Mouse (Mus musculus) MEL (cell line): Measurements from ENCODE around the gene 2210011C24Rik. TPM values are rescaled to one million over a fixed set of nuclear protein-coding genes. Genes with fewer than 3 reads are reported as not detected.

Experiments used
- DNase-seq: peaks from one replicate; pipeline ENCODE4 v3.0.0; 2011; ENCODE audit warnings: low read depth, low spot score
- H3K27ac ChIP-seq: 2 replicates; pipeline ENCODE4 v1.5.1; 2012; ENCODE audit warnings: low read depth, mild to moderate bottlenecking, control low read depth, low read length, moderate library complexity; ENCODE audit not compliant: control insufficient read depth
- H3K27me3 ChIP-seq, 2 experiments: fragments of 150-350 bp in 1 of 2; sonication (generic) in 1 of 2; 2 replicates each; pipeline ENCODE4 v1.6.1; 2012; ENCODE audit warnings: low read length in 2 of 2, mild to moderate bottlenecking in 2 of 2, improper control_type of control experiment in 1 of 2, moderate library complexity in 1 of 2; ENCODE audit not compliant: insufficient read depth in 2 of 2, control insufficient read depth in 1 of 2
- H3K36me3 ChIP-seq, 2 experiments: 2 replicates each; pipeline ENCODE4 v1.6.1; 2012 to 2014; ENCODE audit warnings: low read length in 2 of 2, improper control_type of control experiment in 1 of 2, inconsistent platforms in 1 of 2, mild to moderate bottlenecking in 1 of 2; ENCODE audit not compliant: insufficient read depth in 2 of 2, control insufficient read depth in 1 of 2
- H3K4me1 ChIP-seq, 2 experiments: fragments of 150-350 bp in 1 of 2; sonication (generic) in 1 of 2; 2 replicates each; pipeline ENCODE4 v1.6.1; 2012; ENCODE audit warnings: low read length in 2 of 2, improper control_type of control experiment in 1 of 2, mild to moderate bottlenecking in 1 of 2; ENCODE audit not compliant: insufficient read depth in 2 of 2, control insufficient read depth in 1 of 2
- H3K4me3 ChIP-seq, 2 experiments: fragments of 150-350 bp in 1 of 2; sonication (generic) in 1 of 2; 2 replicates each; pipeline ENCODE4 v1.5.1; 2012; ENCODE audit warnings: low read depth in 2 of 2, low read length in 2 of 2, mild to moderate bottlenecking in 2 of 2, moderate library complexity in 2 of 2, control low read depth in 1 of 2, improper control_type of control experiment in 1 of 2; ENCODE audit not compliant: control insufficient read depth in 1 of 2, insufficient read depth in 1 of 2
- H3K79me2 ChIP-seq: 2 replicates; pipeline ENCODE4 v1.6.1; 2012; ENCODE audit warnings: mild to moderate bottlenecking, low read length, moderate library complexity; ENCODE audit not compliant: control insufficient read depth, poor library complexity, insufficient read depth
- H3K9ac ChIP-seq: 2 replicates; pipeline ENCODE4 v1.6.1; 2012; ENCODE audit warnings: low read depth, mild to moderate bottlenecking, control low read depth, low read length, moderate library complexity; ENCODE audit not compliant: control insufficient read depth, poor library complexity, severe bottlenecking
- H3K9me3 ChIP-seq: fragments of 150-350 bp; sonication (generic); replicated peaks from 2 replicates; pipeline ENCODE4 v1.6.1; 2012; ENCODE audit warnings: mild to moderate bottlenecking, low read length, improper control_type of control experiment, moderate library complexity; ENCODE audit not compliant: insufficient read depth
- CHD1 ChIP-seq: IDR thresholded peaks from 2 replicates; pipeline ENCODE4 v1.6.1; 2012; ENCODE audit warnings: low read depth, mild to moderate bottlenecking, inconsistent platforms, low read length, improper control_type of control experiment
- CTCF ChIP-seq, 3 experiments: IDR thresholded peaks in 2 of 3; conservative IDR thresholded peaks in 1 of 3; 2 replicates each; pipeline ENCODE4 v1.5.1; 2011 to 2012; ENCODE audit warnings: low read length in 3 of 3, low read depth in 2 of 3, mild to moderate bottlenecking in 2 of 3, improper control_type of control experiment in 1 of 3, inconsistent platforms in 1 of 3, mixed read lengths in 1 of 3, moderate library complexity in 1 of 3; ENCODE audit not compliant: control insufficient read depth in 1 of 3, insufficient read depth in 1 of 3, poor library complexity in 1 of 3, severe bottlenecking in 1 of 3
- ETS1 ChIP-seq: IDR thresholded peaks from 2 replicates; pipeline ENCODE4 v1.6.1; 2012; ENCODE audit warnings: low read depth, mild to moderate bottlenecking, inconsistent platforms, low read length, improper control_type of control experiment, moderate library complexity
- GABPA ChIP-seq: IDR thresholded peaks from 2 replicates; pipeline ENCODE4 v1.6.1; 2012; ENCODE audit warnings: low read depth, mild to moderate bottlenecking, inconsistent platforms, low read length, improper control_type of control experiment, moderate library complexity
- GATA1 ChIP-seq: IDR thresholded peaks from 2 replicates; pipeline ENCODE4 v1.6.1; 2011; ENCODE audit warnings: low read depth, low read length, improper control_type of control experiment
- HCFC1 ChIP-seq: IDR thresholded peaks from 2 replicates; pipeline ENCODE4 v1.6.1; 2012; ENCODE audit warnings: low read depth, mild to moderate bottlenecking, inconsistent platforms, low read length, improper control_type of control experiment, moderate library complexity
- MAX ChIP-seq: IDR thresholded peaks from 2 replicates; pipeline ENCODE4 v1.6.1; 2011; ENCODE audit warnings: low read length, improper control_type of control experiment
- MXI1 ChIP-seq: IDR thresholded peaks from 2 replicates; pipeline ENCODE4 v1.6.1; 2011; ENCODE audit warnings: mild to moderate bottlenecking, low read depth, low read length, improper control_type of control experiment
- MYB ChIP-seq: IDR thresholded peaks from 2 replicates; pipeline ENCODE4 v1.6.1; 2011; ENCODE audit warnings: mild to moderate bottlenecking, low read depth, low read length, improper control_type of control experiment
- POLR2A ChIP-seq, 2 experiments: IDR thresholded peaks; 2 replicates each; pipeline ENCODE4 v1.6.1; 2011 to 2012; ENCODE audit warnings: low read length in 2 of 2, mild to moderate bottlenecking in 2 of 2, control low read depth in 1 of 2, improper control_type of control experiment in 1 of 2, low read depth in 1 of 2, moderate library complexity in 1 of 2; ENCODE audit not compliant: control insufficient read depth in 1 of 2, insufficient read depth in 1 of 2, poor library complexity in 1 of 2
- POLR2AphosphoS2 ChIP-seq: IDR thresholded peaks from 2 replicates; pipeline ENCODE4 v1.6.1; 2011; ENCODE audit warnings: low read length, improper control_type of control experiment
- POLR2AphosphoS5 ChIP-seq: IDR thresholded peaks from 2 replicates; pipeline ENCODE4 v1.6.1; 2012; ENCODE audit warnings: low read depth, borderline replicate concordance, mild to moderate bottlenecking, inconsistent platforms, low read length, moderate library complexity, mixed read lengths
- RAD21 ChIP-seq: IDR thresholded peaks from 2 replicates; pipeline ENCODE4 v1.6.1; 2011; ENCODE audit warnings: mild to moderate bottlenecking, low read depth, low read length, improper control_type of control experiment
- RCOR1 ChIP-seq: IDR thresholded peaks from 2 replicates; pipeline ENCODE4 v1.6.1; 2012; ENCODE audit warnings: low read depth, mild to moderate bottlenecking, inconsistent platforms, low read length, improper control_type of control experiment
- SIN3A ChIP-seq: IDR thresholded peaks from 2 replicates; pipeline ENCODE4 v1.6.1; 2012; ENCODE audit warnings: low read length, improper control_type of control experiment, inconsistent platforms
- SMC3 ChIP-seq: IDR thresholded peaks from 2 replicates; pipeline ENCODE4 v1.6.1; 2011; ENCODE audit warnings: low read depth, low read length, improper control_type of control experiment
- TAL1 ChIP-seq: IDR thresholded peaks from 2 replicates; pipeline ENCODE4 v1.6.1; 2012; ENCODE audit warnings: mild to moderate bottlenecking, inconsistent platforms, low read length, moderate library complexity, mixed read lengths
- TCF12 ChIP-seq: IDR thresholded peaks from 2 replicates; pipeline ENCODE4 v1.6.1; 2014; ENCODE audit warnings: low read depth, mild to moderate bottlenecking, inconsistent platforms, low read length, improper control_type of control experiment, moderate library complexity
- UBTF ChIP-seq: IDR thresholded peaks from 2 replicates; pipeline ENCODE4 v1.6.1; 2012; ENCODE audit warnings: low read depth, mild to moderate bottlenecking, inconsistent platforms, low read length, improper control_type of control experiment, moderate library complexity, borderline replicate concordance; ENCODE audit not compliant: insufficient read depth
- ZMIZ1 ChIP-seq: IDR thresholded peaks from 2 replicates; pipeline ENCODE4 v1.6.1; 2012; ENCODE audit warnings: low read depth, mild to moderate bottlenecking, inconsistent platforms, low read length, improper control_type of control experiment, moderate library complexity
- ZNF384 ChIP-seq: IDR thresholded peaks from 2 replicates; pipeline ENCODE4 v1.6.1; 2012; ENCODE audit warnings: low read depth, mild to moderate bottlenecking, inconsistent platforms, low read length, improper control_type of control experiment
- polyA plus RNA-seq, 2 experiments: library from polyadenylated mRNA; stranded (reverse) in 1 of 2; unstranded in 1 of 2; fragments of >175 nt in 1 of 2; fragments of >200 nt in 1 of 2; gene quantifications; 2 replicates each; pipeline versions ENCODE4 v1.2.1 to v1.2.4; 2012; ENCODE audit warnings: low replicate concordance in 2 of 2, low read depth in 1 of 2; ENCODE audit not compliant: insufficient read length in 2 of 2, insufficient read depth in 1 of 2, missing spikeins in 1 of 2
- total RNA-seq: library from RNA; depleted of rRNA; stranded (reverse); fragments of 300-350 nt; gene quantifications from 2 replicates; pipeline ENCODE4 v1.2.3, GENCODE M21; 2012

Gene 2210011C24Rik
- total and polyA plus RNA-seq, 3 experiments: not detected

GRCm38 (mm10) chr8:84048171-84048570 lies 36.2 kb upstream of the 2210011C24Rik start:
- Histone ChIP-seq H3K9me3 (no peaks in the 10 kb centered on the region), H3K36me3 (peaks cover 0 to 2% of the 10 kb centered on the region in 2 experiments; a peak in 1 of 4 replicates), H3K27me3 (no peaks in the 10 kb centered on the region), H3K9ac (no peak overlapping the region), H3K4me3 (no peak overlapping the region), H3K4me1 (peaks cover 4 to 9% of the 10 kb centered on the region in 2 experiments), H3K79me2 (no peaks in the 10 kb centered on the region; the same call in 1 of the 2 replicates), H3K27ac (no peak overlapping the region)
- DNase-seq: no peak
- no peak for TF ChIP-seq UBTF
- TF ChIP-seq TCF12: no peak
- TF ChIP-seq POLR2AphosphoS5: no peak
- no peak for TF ChIP-seq CHD1
- TF ChIP-seq MAX: no peak
- no peak for TF ChIP-seq GABPA
- no peak for TF ChIP-seq RAD21

- DNase-seq: peak; percentile 37
- Histone ChIP-seq H3K9me3 (no peaks in the 10 kb centered on the region), H3K4me3 (no peak overlapping the region), H3K36me3 (no peaks in the 10 kb centered on the region; a peak in 1 of 4 replicates), H3K4me1 (peaks cover 0 to 11% of the 10 kb centered on the region in 2 experiments; a peak in 3 of 4 replicates), H3K9ac (no peak overlapping the region), H3K27me3 (no peaks in the 10 kb centered on the region), H3K27ac (no peak overlapping the region), H3K79me2 (peaks cover 9% of the 10 kb centered on the region)
- TF ChIP-seq CTCF (IDR thresholded peaks at IDR 0.05 in 2 of 3, conservative IDR thresholded peaks at IDR 0.05 in 1 of 3; ENCODE audit: control insufficient read depth in 1 of 3, insufficient read depth in 1 of 3, low read depth in 2 of 3, low read length in 3 of 3, poor library complexity in 1 of 3, severe bottlenecking in 1 of 3) (peak; percentile 16 to 28 (median 23); a peak in 3 of 6 replicates), GATA1 (no peak)
Observed at GRCm38 (mm10) chr8:84046505-84046904, 34.5 kb upstream of the 2210011C24Rik start.

GRCm38 (mm10) chr8:84044900-84045299 lies 32.9 kb upstream of the 2210011C24Rik start, which contains the start of gene Rln3:
TSS of gene Rln3 (minus strand) at chr8:84045000.
- Histone ChIP-seq H3K9me3 (no peaks in the 10 kb centered on the region), H3K27me3 (no peaks in the 10 kb centered on the region), H3K4me1 (peaks cover 0 to 19% of the 10 kb centered on the region in 2 experiments; a peak in 3 of 4 replicates)

More at GRCm38 (mm10) chr8:84044900-84045299, 32.9 kb upstream of the 2210011C24Rik start, which contains the start of gene Rln3:
- Histone ChIP-seq H3K9ac (no peak within 1 kb of the TSS), H3K4me3 (no peak within 1 kb of the TSS), H3K79me2 (peaks cover 16% of the 10 kb centered on the region), H3K27ac (no peak within 1 kb of the TSS), H3K36me3 (peaks cover 0 to 4% of the 10 kb centered on the region in 2 experiments; a peak in 1 of 4 replicates)
- TF ChIP-seq POLR2A (IDR thresholded peaks at IDR 0.05; ENCODE audit: control insufficient read depth in 1 of 2, insufficient read depth in 1 of 2, low read depth in 1 of 2, low read length in 2 of 2, poor library complexity in 1 of 2) (no peak), ZNF384 (no peak), MAX (no peak), ETS1 (no peak), MXI1 (no peak), SMC3 (no peak), ZMIZ1 (no peak), HCFC1 (no peak), GATA1 (no peak), TCF12 (no peak), POLR2AphosphoS2 (no peak), RCOR1 (no peak), SIN3A (no peak), MYB (no peak), TAL1 (no peak), RAD21 (no peak)
- DNase-seq: no peak
